Mouse (Mus musculus) liver, adult (tissue): ENCODE data around the gene Trem2.

Experiments
- GATA4 ChIP-seq: IDR thresholded peaks from 2 replicates; pipeline ENCODE4 v1.6.1; 2014; ENCODE audit warnings: mild to moderate bottlenecking, low read length; ENCODE audit not compliant: insufficient replicate concordance

Trem2 gene

DNA sequence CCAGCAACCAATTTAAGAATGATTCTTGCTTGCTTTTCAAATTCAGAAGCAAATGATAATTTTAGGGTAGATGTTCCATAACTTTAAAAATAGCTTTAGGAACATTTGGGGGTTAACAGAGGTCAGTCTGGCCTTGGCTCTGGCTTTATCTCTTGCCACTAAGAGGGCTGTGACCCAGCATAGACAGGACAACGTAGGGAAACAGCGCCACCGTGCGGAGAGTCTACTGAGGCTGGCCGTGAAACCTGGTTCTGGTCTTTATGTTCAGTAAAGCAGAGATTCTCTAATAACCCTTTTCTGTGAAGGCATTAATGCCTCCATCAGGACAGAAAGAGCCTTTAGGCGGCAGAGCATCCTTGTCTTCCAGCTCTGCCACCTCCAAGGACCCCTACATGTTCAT lies 9.3 kb upstream of the Trem2 start:
- TF ChIP-seq GATA4 = peak; percentile 76

- TF ChIP-seq GATA4 = no peak
These were observed 5.9 kb upstream of the Trem2 start for GRCm38 (mm10) chr17:48340267-48340666.

DNA sequence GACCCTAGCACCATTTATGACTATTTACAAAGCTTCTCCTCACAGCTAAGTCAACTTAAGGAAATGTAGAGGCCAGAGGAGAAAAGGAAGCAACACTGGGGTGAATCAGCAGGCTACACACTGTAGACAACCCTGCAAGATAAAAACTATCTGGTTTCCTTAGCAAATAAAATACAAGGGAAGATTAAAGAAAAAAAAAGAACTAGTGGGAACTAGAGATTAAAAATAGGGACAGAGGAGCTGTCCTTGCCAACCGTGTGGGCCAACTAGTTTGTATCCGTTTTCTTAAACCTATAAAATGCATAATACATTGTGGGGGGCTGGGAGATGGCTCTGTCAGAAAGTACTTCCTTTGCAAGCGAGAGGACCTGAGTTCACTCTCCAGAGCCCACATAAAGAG lies 4.3 kb upstream of the Trem2 start:
- TF ChIP-seq GATA4 = no peak

DNA sequence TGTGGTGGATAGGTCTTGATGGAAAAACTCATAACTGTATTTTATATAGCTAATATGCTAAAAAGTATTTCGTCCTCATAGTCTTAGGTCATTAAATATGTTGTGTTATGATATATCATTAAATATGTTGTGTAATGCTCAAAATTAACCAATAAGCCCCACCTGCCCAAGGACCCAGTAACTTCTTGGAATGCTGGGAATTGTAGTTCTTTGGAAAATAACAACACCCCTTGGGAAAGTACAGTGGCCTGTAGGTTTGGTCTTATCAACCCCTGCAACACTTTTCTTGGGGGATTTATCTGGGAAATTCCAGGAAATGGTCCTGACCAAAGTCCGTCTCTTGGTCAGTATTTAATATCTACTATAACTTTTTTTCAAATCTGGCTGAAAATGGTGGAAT lies 3.1 kb upstream of the Trem2 start:
- no peak for TF ChIP-seq GATA4

GRCm38 (mm10) chr17:48345824-48346223 lies 377 bp upstream of the Trem2 start:
- no peak for TF ChIP-seq GATA4

GRCm38 (mm10) chr17:48346834-48347233 lies 633 bp downstream of the Trem2 start:
- TF ChIP-seq GATA4 = no peak

- TF ChIP-seq GATA4 = no peak
These were observed 1.1 kb downstream of the Trem2 start for GRCm38 (mm10) chr17:48347287-48347686.

- TF ChIP-seq GATA4 = no peak
These were observed 4.5 kb downstream of the Trem2 start for GRCm38 (mm10) chr17:48350681-48351193.

GRCm38 (mm10) chr17:48355822-48356221 lies 9.6 kb downstream of the Trem2 start:
- TF ChIP-seq GATA4 = no peak

- TF ChIP-seq GATA4 = no peak
These were observed 11.7 kb downstream of the Trem2 start for GRCm38 (mm10) chr17:48357892-48358291.

DNA sequence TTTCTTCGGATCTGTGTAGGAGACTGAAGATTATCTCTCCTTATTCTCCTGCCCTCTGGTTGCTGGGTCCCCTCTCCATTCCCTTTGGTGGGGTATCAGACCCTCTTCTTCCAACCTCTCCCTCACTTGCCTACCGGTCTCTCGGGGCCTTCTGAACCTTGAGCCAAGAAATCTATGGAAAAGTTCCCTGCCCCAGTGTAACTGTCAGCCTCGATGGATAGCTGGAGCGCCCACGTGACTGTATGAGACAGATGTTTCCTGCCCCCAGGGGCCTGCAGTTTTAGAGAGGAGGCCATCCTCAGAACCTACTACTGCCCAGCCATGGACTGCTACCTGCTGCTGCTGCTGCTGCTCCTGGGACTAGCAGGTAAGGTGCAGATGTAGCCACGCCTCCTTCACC lies 13.4 kb downstream of the Trem2 start, which contains the start of gene Treml1:
Gene Treml1 (plus strand): TSS at position 301 of the 400 bp plus-strand sequence.
- TF ChIP-seq GATA4 = no peak

GRCm38 (mm10) chr17:48360462-48360861 lies 14.3 kb downstream of the Trem2 start:
- TF ChIP-seq GATA4 = no peak

DNA sequence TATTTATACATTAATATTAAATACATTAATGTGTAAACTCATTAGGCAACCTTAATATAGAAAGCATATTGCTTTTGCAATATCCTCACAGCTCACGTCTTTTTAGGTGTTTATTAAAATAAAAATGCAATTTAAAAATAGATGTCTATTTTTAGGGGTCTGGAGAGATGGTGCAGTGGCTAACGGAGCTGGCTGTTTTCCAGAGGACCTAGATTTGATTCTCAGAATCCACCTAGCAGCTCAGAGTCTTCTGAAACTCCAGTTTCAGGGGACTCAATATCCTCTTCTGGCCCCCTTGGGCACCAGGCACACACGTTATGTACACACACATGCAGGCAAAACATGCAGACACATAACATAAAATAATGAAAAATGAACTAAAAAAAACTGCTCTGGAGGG lies 16.1 kb downstream of the Trem2 start:
- no peak for TF ChIP-seq GATA4

DNA sequence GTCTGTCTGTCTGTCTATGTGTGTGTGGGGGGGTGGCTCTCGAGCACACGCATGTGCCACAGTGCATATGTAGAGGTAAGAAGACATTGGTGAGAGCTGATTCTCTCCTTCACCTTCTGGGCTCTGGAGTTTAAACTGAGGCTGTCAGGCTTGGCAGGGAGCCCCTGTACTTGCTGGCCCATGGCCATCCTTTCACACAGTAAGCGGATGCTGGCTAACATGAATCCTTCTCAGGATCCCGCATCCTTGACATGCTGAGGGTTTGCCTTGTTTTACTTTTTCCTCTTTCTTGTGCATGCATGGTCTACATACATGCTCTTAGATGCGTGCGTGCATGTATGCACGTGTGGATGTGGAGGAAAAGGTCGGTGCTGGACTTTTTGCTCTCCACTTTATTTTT lies 16.8 kb downstream of the Trem2 start:
- TF ChIP-seq GATA4 = no peak

DNA sequence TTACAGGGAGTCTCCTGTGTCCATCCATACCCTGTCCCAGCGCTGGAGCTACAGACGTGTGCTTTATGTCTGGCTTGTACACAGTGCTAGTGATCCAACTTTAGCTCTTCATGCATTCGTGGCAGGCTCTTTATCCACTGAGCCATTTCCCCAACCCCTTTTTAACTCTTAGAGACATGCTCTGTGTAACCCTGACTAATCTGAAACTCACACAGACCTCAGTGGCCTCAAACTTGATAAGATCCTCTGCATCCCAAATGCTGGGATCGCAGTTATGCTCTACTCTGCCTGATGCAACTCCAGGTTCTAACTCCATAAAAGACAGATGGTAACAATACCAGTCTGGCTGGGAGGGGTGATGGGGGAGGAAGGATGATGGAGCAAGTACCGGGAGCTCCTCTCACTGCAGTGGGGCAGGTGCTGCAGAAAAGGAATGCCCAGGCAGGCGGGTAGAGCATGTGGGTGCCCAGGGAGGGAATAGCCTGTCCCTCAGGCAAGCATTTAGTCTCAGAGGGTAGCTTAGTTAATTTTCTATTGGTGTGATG lies 17.3 kb downstream of the Trem2 start:
- TF ChIP-seq GATA4 = no peak

DNA sequence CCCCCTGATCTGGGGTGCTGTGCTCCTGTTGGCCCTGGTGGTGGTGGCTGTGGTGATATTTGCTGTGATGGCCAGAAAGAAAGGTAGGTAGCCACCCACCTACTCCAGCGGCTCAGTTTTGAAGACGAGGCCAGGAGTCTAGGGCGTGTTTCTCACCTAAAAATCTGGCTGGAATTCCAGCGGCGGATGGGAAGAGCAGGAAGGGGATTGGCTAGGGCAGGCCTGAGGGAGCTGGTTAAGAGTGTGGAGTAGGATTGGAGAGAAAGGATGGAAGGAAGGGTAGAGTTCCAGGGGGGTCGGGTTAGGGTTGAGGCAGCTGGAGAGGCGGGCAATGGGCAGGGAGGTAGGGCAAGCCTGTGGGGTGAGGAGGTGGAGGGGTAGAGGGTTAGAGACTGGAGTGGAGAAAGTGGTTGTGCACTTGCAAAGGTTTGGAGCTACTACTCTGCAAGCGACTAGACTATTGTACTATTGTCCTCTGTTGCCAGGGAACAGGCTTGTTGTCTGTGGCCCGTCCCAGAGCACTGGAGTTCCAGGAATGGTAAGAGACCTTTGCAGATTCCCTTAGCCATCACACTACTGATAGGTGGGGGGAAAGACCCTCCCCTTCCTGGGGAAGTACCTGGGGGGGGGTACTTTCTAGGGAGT lies 19.4 kb downstream of the Trem2 start:
- no peak for TF ChIP-seq GATA4

GRCm38 (mm10) chr17:48366806-48367205 lies 20.6 kb downstream of the Trem2 start:
- TF ChIP-seq GATA4 = no peak
